Mouse (Mus musculus) embryonic facial prominence, embryonic 14.5 days (tissue): Measurements from ENCODE around the gene Manba. TPM values are rescaled to one million over a fixed set of nuclear protein-coding genes. Genes with fewer than 3 reads are reported as not detected.
"Not testable (repeated sequence)": the region's sequence is repeated elsewhere in the genome, so short reads cannot be mapped to it uniquely, and the experiment has no call there.

Experiments
- ATAC-seq: fragments of 200-750 bp; cut with Nextera tagmentation; 2 replicates; pipeline ENCODE4 v1.8.0; 2017; ENCODE audit warnings: low read depth, moderate number of reproducible peaks, moderate TSS enrichment
- DNase-seq: peaks from one replicate; pipeline ENCODE4 v3.0.0-alpha.2; 2015; ENCODE audit warnings: low spot score
- H3K27ac ChIP-seq: fragments of 300-500 bp; sonication (generic); replicated peaks from 2 replicates; pipeline ENCODE4 v1.5.1; 2014; ENCODE audit warnings: low read depth, mild to moderate bottlenecking, low read length, moderate library complexity
- H3K27me3 ChIP-seq: fragments of 300-500 bp; sonication (generic); replicated peaks from 2 replicates; pipeline ENCODE4 v1.6.1; 2014; ENCODE audit warnings: low read length; ENCODE audit not compliant: control insufficient read depth, insufficient read depth
- H3K36me3 ChIP-seq: fragments of 300-500 bp; sonication (generic); 2 replicates; pipeline ENCODE4 v1.6.1; 2014; ENCODE audit warnings: low read length, mixed read lengths; ENCODE audit not compliant: control insufficient read depth, insufficient read depth
- H3K4me1 ChIP-seq: fragments of 300-500 bp; sonication (generic); 2 replicates; pipeline ENCODE4 v1.6.1; 2014; ENCODE audit warnings: antibody characterized with exemption, low read length; ENCODE audit not compliant: control insufficient read depth, insufficient read depth
- H3K4me2 ChIP-seq: fragments of 300-500 bp; sonication (generic); 2 replicates; pipeline ENCODE4 v1.6.1; 2014; ENCODE audit warnings: low read depth, mild to moderate bottlenecking, low read length, moderate library complexity, mixed read lengths
- H3K4me3 ChIP-seq: fragments of 300-500 bp; sonication (generic); 2 replicates; pipeline ENCODE4 v1.5.1; 2014; ENCODE audit warnings: low read depth, mild to moderate bottlenecking, low read length
- H3K9ac ChIP-seq: fragments of 300-500 bp; sonication (generic); 2 replicates; pipeline ENCODE4 v1.6.1; 2014; ENCODE audit warnings: low read depth, mild to moderate bottlenecking, low read length, moderate library complexity, mixed read lengths
- H3K9me3 ChIP-seq: fragments of 300-500 bp; sonication (generic); 2 replicates; pipeline ENCODE4 v1.6.1; 2016; ENCODE audit warnings: low read length; ENCODE audit not compliant: control insufficient read depth
- WGBS: fragments of 180-500 bp; shearing (Covaris S2); extraction: QIAGEN DNeasy Blood & Tissue Kit; methylation state at CpG from one replicate; pipeline ENCODE4 v1.1.7; 2014; 5-methylcytosine and 5-hydroxymethylcytosine counted together
- polyA plus RNA-seq: library from polyadenylated mRNA; unstranded; fragments of >200 nt; fragmentation: Nextera tagmentation; extraction: Ambion mirVana; gene quantifications from 2 replicates; pipeline ENCODE4 v1.2.1, GENCODE M21; 2014

The Manba gene
- polyA plus RNA-seq, 1 experiment from 2014 or later: 7.9 TPM

GRCm38 (mm10) chr3:135524900-135525299 is 39.5 kb downstream of the Manba start:
- not testable (repeated sequence) for H3K9me3 ChIP-seq, H3K36me3 ChIP-seq, H3K4me2 ChIP-seq, H3K4me3 ChIP-seq, H3K27ac ChIP-seq, H3K4me1 ChIP-seq, H3K27me3 ChIP-seq, H3K9ac ChIP-seq, DNase-seq
- peak; percentile 39; the same call in 1 of the 2 replicates for ATAC-seq
- 54% methylated on average over 2 of the region's 2 CpGs for WGBS

GRCm38 (mm10) chr3:135529670-135530069 is 44.3 kb downstream of the Manba start:
- ATAC-seq: no peak
- Histone ChIP-seq H3K36me3 (no peaks in the 10 kb centered on the region), H3K4me2 (no peak overlapping the region), H3K9ac (no peak overlapping the region), H3K4me1 (no peaks in the 10 kb centered on the region), H3K27me3 (no peaks in the 10 kb centered on the region), H3K4me3 (no peak overlapping the region), H3K27ac (no peak overlapping the region), H3K9me3 (no peaks in the 10 kb centered on the region)
- no peak for DNase-seq
- WGBS: 74% methylated on average over 7 of the region's 7 CpGs

GRCm38 (mm10) chr3:135531762-135532161 is 46.4 kb downstream of the Manba start:
- Histone ChIP-seq H3K27ac (no peak overlapping the region), H3K4me2 (no peak overlapping the region), H3K9ac (no peak overlapping the region), H3K9me3 (no peaks in the 10 kb centered on the region), H3K4me1 (no peaks in the 10 kb centered on the region), H3K27me3 (no peaks in the 10 kb centered on the region), H3K36me3 (no peaks in the 10 kb centered on the region), H3K4me3 (no peak overlapping the region)
- WGBS: 60% methylated on average over 2 of the region's 2 CpGs
- no peak for DNase-seq
- no peak for ATAC-seq

GRCm38 (mm10) chr3:135534103-135534502 is 48.7 kb downstream of the Manba start:
- ATAC-seq (no peak), DNase-seq (no peak)
- Histone ChIP-seq H3K27me3 (no peaks in the 10 kb centered on the region), H3K4me1 (no peaks in the 10 kb centered on the region), H3K9ac (no peak overlapping the region), H3K36me3 (no peaks in the 10 kb centered on the region), H3K4me2 (no peak overlapping the region), H3K9me3 (no peaks in the 10 kb centered on the region), H3K4me3 (no peak overlapping the region), H3K27ac (no peak overlapping the region)
- 78% methylated on average over 4 of the region's 5 CpGs for WGBS

GRCm38 (mm10) chr3:135546212-135546923 is 61.0 kb downstream of the Manba start:
- H3K9me3 ChIP-seq: no peaks in the 10 kb centered on the region; the same call in 1 of the 2 replicates

GRCm38 (mm10) chr3:135547298-135547697 is 61.9 kb downstream of the Manba start:
- DNase-seq: no peak
- Histone ChIP-seq H3K9ac (no peak overlapping the region), H3K4me1 (no peaks in the 10 kb centered on the region), H3K9me3 (no peaks in the 10 kb centered on the region; the same call in 1 of the 2 replicates), H3K27me3 (no peaks in the 10 kb centered on the region), H3K4me2 (no peak overlapping the region), H3K36me3 (no peaks in the 10 kb centered on the region), H3K27ac (no peak overlapping the region), H3K4me3 (no peak overlapping the region)
- ATAC-seq: no peak
- 72% methylated on average over 8 of the region's 8 CpGs for WGBS

More at GRCm38 (mm10) chr3:135546212-135546923, 61.0 kb downstream of the Manba start:
- Histone ChIP-seq H3K27ac (no peak overlapping the region), H3K9ac (no peak overlapping the region), H3K36me3 (no peaks in the 10 kb centered on the region), H3K4me1 (no peaks in the 10 kb centered on the region), H3K4me2 (no peak overlapping the region), H3K4me3 (no peak overlapping the region), H3K27me3 (no peaks in the 10 kb centered on the region)
- no peak for ATAC-seq
- WGBS: 62% methylated on average over 13 of the region's 13 CpGs
- no peak for DNase-seq

- no peaks in the 10 kb centered on the region; the same call in 1 of the 2 replicates for H3K9me3 ChIP-seq
- WGBS: 76% methylated on average over 5 of the region's 5 CpGs
- no peaks in the 10 kb centered on the region for H3K27me3 ChIP-seq
- H3K4me2 ChIP-seq: no peak overlapping the region
- H3K27ac ChIP-seq: no peak overlapping the region
- ATAC-seq (no peak), DNase-seq (no peak)
- no peak overlapping the region for H3K9ac ChIP-seq
- H3K4me3 ChIP-seq: no peak overlapping the region
- no peaks in the 10 kb centered on the region for H3K4me1 ChIP-seq
- no peaks in the 10 kb centered on the region for H3K36me3 ChIP-seq
Measured at GRCm38 (mm10) chr3:135552874-135553273, 67.5 kb downstream of the Manba start.

- Histone ChIP-seq H3K4me1 (no peaks in the 10 kb centered on the region), H3K36me3 (no peaks in the 10 kb centered on the region), H3K4me3 (no peak overlapping the region), H3K9me3 (no peaks in the 10 kb centered on the region; the same call in 1 of the 2 replicates), H3K9ac (no peak overlapping the region), H3K4me2 (no peak overlapping the region), H3K27ac (no peak overlapping the region), H3K27me3 (no peaks in the 10 kb centered on the region)
- DNase-seq (no peak), ATAC-seq (no peak)
- WGBS: 62% methylated on average over 6 of the region's 6 CpGs
Measured at GRCm38 (mm10) chr3:135555192-135555591, 69.8 kb downstream of the Manba start.

- no peak overlapping the region for H3K4me2 ChIP-seq
- no peaks in the 10 kb centered on the region for H3K36me3 ChIP-seq
- no peak overlapping the region for H3K27ac ChIP-seq
- no peaks in the 10 kb centered on the region for H3K4me1 ChIP-seq
- H3K9me3 ChIP-seq: no peaks in the 10 kb centered on the region; the same call in 1 of the 2 replicates
- no peak overlapping the region for H3K4me3 ChIP-seq
- ATAC-seq (no peak), DNase-seq (no peak)
- H3K9ac ChIP-seq: no peak overlapping the region
- no peaks in the 10 kb centered on the region for H3K27me3 ChIP-seq
- 76% methylated on average over 7 of the region's 7 CpGs for WGBS
Measured at GRCm38 (mm10) chr3:135556052-135556587, 70.7 kb downstream of the Manba start.
